Mouse (Mus musculus) kidney, postnatal 0 days (tissue): ENCODE data around the gene Gabbr1. TPM values are rescaled to one million over a fixed set of nuclear protein-coding genes. Genes with fewer than 3 reads are reported as not detected.
A peak's percentile ranks its signal among the peaks of the same experiment; 100 is the strongest.

Experiments used
- ATAC-seq: fragments of 200-750 bp; cut with Nextera tagmentation; replicated peaks from 2 replicates; pipeline ENCODE4 v1.8.0; 2017; ENCODE audit warnings: low read depth, moderate number of reproducible peaks, moderate TSS enrichment, moderate library complexity; ENCODE audit not compliant: low FRiP score
- DNase-seq: peaks from one replicate; pipeline ENCODE4 v3.0.0-alpha.2; 2016; ENCODE audit warnings: low spot score
- H3K27ac ChIP-seq: fragments of 300-500 bp; sonication (generic); 2 replicates; pipeline ENCODE4 v1.5.1; 2014; ENCODE audit warnings: mild to moderate bottlenecking
- H3K27me3 ChIP-seq: fragments of 300-500 bp; sonication (generic); 2 replicates; pipeline ENCODE4 v1.6.1; 2014; ENCODE audit warnings: low read length, mixed read lengths; ENCODE audit not compliant: insufficient read depth
- H3K36me3 ChIP-seq: fragments of 300-500 bp; sonication (generic); 2 replicates; pipeline ENCODE4 v1.6.1; 2014; ENCODE audit warnings: low read length, mixed read lengths; ENCODE audit not compliant: insufficient read depth
- H3K4me1 ChIP-seq: fragments of 300-500 bp; sonication (generic); replicated peaks from 2 replicates; pipeline ENCODE4 v1.6.1; 2014; ENCODE audit warnings: antibody characterized with exemption, low read length, mixed read lengths; ENCODE audit not compliant: insufficient read depth
- H3K4me2 ChIP-seq: fragments of 300-500 bp; sonication (generic); 2 replicates; pipeline ENCODE4 v1.6.1; 2014; ENCODE audit warnings: mild to moderate bottlenecking, low read length, moderate library complexity, mixed read lengths
- H3K4me3 ChIP-seq: fragments of 300-500 bp; sonication (generic); replicated peaks from 2 replicates; pipeline ENCODE4 v1.5.1; 2014; ENCODE audit warnings: low read depth, low read length
- H3K9ac ChIP-seq: fragments of 300-500 bp; sonication (generic); 2 replicates; pipeline ENCODE4 v1.6.1; 2014; ENCODE audit warnings: low read depth, low read length
- H3K9me3 ChIP-seq: fragments of 300-500 bp; sonication (generic); replicated peaks from 2 replicates; pipeline ENCODE4 v1.6.1; 2016; ENCODE audit warnings: low read length, inconsistent platforms, mixed read lengths
- CTCF ChIP-seq: IDR thresholded peaks from 2 replicates; pipeline ENCODE4 v1.5.1; 2016; ENCODE audit warnings: antibody characterized with exemption, low read depth, mild to moderate bottlenecking, moderate library complexity
- WGBS: fragments of 180-500 bp; shearing (Covaris S2); extraction: QIAGEN DNeasy Blood & Tissue Kit; methylation state at CpG from one replicate; pipeline ENCODE4 v1.1.7; 2014; 5-methylcytosine and 5-hydroxymethylcytosine counted together
- polyA plus RNA-seq: library from polyadenylated mRNA; unstranded; fragments of >200 nt; fragmentation: Nextera tagmentation; extraction: Ambion mirVana; gene quantifications from 2 replicates; pipeline ENCODE4 v1.2.1, GENCODE M21; 2015

Gene Gabbr1
- 5.2 and 6.1 TPM in 2 replicates for polyA plus RNA-seq

DNA sequence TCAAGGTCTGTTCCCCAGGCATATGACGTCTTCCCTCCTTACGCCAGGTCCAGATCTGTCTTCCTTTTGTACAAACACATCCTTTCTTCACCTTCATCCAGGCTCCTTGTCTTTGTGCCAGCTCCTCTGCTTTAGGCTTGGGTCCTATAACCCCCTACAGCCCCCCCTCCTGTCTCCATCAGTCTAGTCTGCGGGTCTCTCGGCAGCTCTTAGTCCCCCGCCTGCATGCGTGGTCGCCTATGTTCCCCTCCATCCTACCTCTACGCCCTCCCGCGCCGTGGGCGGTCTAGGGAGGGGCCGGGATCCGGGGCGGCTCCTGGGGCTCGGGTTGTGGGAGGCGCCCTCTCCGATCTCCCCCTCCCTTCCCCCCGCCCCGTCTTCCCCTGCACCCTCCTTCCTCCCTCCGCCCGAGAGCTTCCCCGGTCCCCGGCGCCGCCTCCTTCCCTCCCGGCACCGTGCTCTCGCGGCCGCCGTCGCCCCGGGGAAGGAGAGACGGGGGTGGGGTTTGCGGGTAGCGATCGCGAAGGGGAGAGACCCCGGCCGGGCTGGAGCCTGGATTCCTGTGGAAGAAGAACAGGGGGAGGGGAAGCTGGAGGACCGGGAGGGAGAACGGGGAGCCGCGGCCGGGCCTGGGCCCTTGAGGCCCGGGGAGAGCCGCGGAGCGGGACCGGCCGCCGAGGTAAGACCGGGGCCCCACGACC lies at the start of gene Gabbr1:
TSS of gene Gabbr1 (plus strand) at position 356 of the 701 bp plus-strand sequence.
- peak; percentile 85 for ATAC-seq
- Histone ChIP-seq H3K27ac (peak within 1 kb of the TSS; percentile 68; the same call in 1 of the 2 replicates), H3K4me1 (peaks cover 15% of the 10 kb centered on the region; the same call in 1 of the 2 replicates), H3K4me2 (peak within 1 kb of the TSS; percentile 86), H3K4me3 (peak within 1 kb of the TSS; percentile 93), H3K27me3 (no peaks in the 10 kb centered on the region), H3K9me3 (no peaks in the 10 kb centered on the region), H3K9ac (peak within 1 kb of the TSS; percentile 88), H3K36me3 (no peaks in the 10 kb centered on the region)
- no peak for TF ChIP-seq CTCF
- WGBS = under 1% methylated on average over 41 of the region's 55 CpGs
- peak; percentile 89 for DNase-seq

DNA sequence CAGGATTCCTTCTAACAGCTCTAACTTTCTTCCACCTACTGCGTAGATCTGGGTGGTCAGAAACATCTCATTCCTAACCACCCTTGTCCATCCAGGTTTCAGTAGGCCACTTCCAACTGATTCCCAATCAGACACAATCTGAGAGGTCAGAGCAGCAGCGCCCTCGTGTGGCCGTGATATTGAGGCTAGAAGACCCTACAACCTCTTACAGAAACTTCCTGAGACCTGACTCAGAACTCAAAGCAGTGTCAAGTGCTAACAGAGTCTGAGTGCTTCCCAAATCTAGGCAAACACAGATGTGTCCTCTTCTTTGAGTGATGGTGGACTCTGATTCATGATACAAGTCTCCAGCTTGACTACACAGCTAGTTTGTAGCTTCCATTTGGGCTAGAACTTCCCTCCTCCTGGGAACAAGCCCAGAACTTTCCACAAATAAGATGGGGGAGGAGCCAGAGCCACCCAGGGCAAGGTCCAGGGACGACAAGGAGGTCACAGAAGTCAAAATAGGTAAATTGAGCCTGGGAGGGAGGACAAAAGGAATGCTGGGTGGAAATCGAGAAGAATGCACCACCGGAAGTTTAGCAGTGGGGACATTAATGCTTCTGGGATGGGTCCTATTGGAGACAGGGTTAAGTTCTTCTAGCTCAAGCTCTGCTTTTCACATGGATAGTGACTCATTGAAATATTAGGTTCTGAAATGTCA lies 48.6 kb upstream of the Gabbr1 start:
- Histone ChIP-seq H3K9me3 (no peaks in the 10 kb centered on the region), H3K9ac (no peak overlapping the region), H3K36me3 (no peaks in the 10 kb centered on the region), H3K4me2 (no peak overlapping the region), H3K27ac (no peak overlapping the region), H3K4me1 (no peaks in the 10 kb centered on the region), H3K27me3 (no peaks in the 10 kb centered on the region), H3K4me3 (no peak overlapping the region)
- ATAC-seq (no peak), DNase-seq (peak; percentile 91)
- 17% methylated on average over 7 of the region's 7 CpGs for WGBS
- peak; percentile 91 for TF ChIP-seq CTCF

GRCm38 (mm10) chr17:36998477-36998876 lies 47.3 kb upstream of the Gabbr1 start:
- no peaks in the 10 kb centered on the region for H3K4me1 ChIP-seq
- no peaks in the 10 kb centered on the region for H3K36me3 ChIP-seq
- 65% methylated on average over 2 of the region's 2 CpGs for WGBS
- no peak for DNase-seq
- no peak overlapping the region for H3K4me3 ChIP-seq
- H3K4me2 ChIP-seq = no peak overlapping the region
- H3K27ac ChIP-seq = no peak overlapping the region
- TF ChIP-seq CTCF = no peak
- no peak for ATAC-seq
- no peaks in the 10 kb centered on the region for H3K9me3 ChIP-seq
- no peak overlapping the region for H3K9ac ChIP-seq
- no peaks in the 10 kb centered on the region for H3K27me3 ChIP-seq

DNA sequence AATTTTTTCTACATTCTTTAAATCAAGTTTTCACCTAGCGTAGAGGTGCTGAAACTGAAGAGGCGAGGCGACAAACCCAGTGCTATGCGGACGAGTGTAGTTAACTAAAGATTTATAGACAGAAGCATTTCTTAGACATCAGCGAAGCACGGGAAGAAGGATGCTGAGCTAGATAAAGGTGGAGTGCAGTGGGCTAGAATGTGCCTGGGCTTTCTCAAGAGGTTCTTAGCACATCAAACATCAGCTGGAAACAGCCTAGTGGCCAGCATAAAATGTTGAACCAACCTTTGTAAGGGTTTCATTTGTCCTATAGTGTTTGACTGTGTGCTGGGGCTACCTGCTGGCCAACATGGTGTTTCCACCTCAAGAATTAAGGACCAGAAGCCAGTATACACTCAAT lies 44.9 kb upstream of the Gabbr1 start, which contains the start of gene Zfp57:
TSS of gene Zfp57 (plus strand) at position 301 of the 400 bp plus-strand sequence.
- TF ChIP-seq CTCF = no peak
- Histone ChIP-seq H3K4me2 (peak within 1 kb of the TSS; percentile 70; the same call in 1 of the 2 replicates), H3K4me1 (no peaks in the 10 kb centered on the region), H3K4me3 (peak within 1 kb of the TSS; percentile 56; the same call in 1 of the 2 replicates), H3K27me3 (no peaks in the 10 kb centered on the region), H3K36me3 (no peaks in the 10 kb centered on the region), H3K27ac (no peak within 1 kb of the TSS), H3K9me3 (no peaks in the 10 kb centered on the region), H3K9ac (no peak within 1 kb of the TSS)
- no peak for DNase-seq
- WGBS = 85% methylated on average over 7 of the region's 7 CpGs
- ATAC-seq = no peak

DNA sequence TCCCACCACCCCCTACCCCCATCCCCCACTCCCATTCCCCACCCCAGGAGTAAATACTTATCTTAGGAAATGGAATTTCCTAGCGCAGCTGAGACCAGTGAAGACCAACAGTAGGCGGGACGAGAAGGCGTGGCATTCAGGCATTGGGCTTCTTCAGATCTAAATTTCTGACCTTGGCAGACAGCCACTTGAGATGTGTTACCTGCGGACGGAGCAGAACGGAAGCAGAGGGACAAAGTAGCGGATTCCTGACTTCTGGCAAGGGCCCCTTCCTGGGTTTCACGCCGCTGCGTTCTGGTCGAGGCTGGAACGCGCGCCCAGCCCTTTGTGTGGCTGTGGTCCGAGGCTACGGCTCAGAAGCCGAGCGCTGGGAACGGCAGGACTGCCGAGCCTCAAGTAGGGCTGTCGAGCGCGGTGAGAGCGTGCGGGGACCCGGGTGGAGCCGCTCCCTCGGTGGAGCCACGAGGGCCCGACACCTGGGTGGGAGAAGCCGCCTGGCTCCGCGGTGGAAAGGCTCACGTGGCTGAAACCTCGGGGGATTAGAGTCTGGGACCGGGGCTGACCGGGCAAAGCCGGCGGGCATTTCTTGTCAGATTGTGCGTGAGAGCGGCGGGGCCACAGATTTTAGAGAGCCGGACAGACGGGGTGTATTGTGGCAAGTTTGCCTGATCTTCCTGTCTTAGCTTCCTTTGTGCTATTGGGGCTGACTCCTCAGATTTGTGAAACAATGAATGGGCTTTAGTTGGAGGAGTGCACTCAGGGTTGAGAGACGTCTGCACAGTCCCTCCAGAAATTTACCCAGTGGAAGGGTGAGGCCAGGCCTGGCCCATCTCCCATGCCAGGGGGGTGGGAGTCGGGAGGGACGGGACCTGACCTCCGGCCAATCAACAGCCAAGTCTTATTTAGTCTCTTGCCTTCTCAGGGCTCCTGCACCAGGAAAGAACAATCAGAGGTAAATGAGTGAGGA lies 43.1 kb upstream of the Gabbr1 start:
- TF ChIP-seq CTCF = no peak
- DNase-seq (peak; percentile 92), ATAC-seq (peak; percentile 79)
- peak overlapping the region; percentile 56 for H3K4me3 ChIP-seq
- no peaks in the 10 kb centered on the region; the same call in 1 of the 2 replicates for H3K36me3 ChIP-seq
- peak overlapping the region; percentile 64 for H3K9ac ChIP-seq
- peak overlapping the region; percentile 70 for H3K4me2 ChIP-seq
- peak overlapping the region; percentile 84 for H3K27ac ChIP-seq
- under 1% methylated on average over 49 of the region's 49 CpGs for WGBS
- H3K4me1 ChIP-seq = no peaks in the 10 kb centered on the region
- H3K27me3 ChIP-seq = no peaks in the 10 kb centered on the region
- no peaks in the 10 kb centered on the region for H3K9me3 ChIP-seq
